Mouse (Mus musculus): ENCODE measurements around the gene Fndc3b. TPM values are rescaled to one million over a fixed set of nuclear protein-coding genes. Genes with fewer than 3 reads are reported as not detected.
"Not testable (repeated sequence)": the region's sequence is repeated elsewhere in the genome, so short reads cannot be mapped to it uniquely, and the experiment has no call there.

Fndc3b gene
- total RNA-seq, 1 experiment from 2014 or later = 14.3 TPM

DNA sequence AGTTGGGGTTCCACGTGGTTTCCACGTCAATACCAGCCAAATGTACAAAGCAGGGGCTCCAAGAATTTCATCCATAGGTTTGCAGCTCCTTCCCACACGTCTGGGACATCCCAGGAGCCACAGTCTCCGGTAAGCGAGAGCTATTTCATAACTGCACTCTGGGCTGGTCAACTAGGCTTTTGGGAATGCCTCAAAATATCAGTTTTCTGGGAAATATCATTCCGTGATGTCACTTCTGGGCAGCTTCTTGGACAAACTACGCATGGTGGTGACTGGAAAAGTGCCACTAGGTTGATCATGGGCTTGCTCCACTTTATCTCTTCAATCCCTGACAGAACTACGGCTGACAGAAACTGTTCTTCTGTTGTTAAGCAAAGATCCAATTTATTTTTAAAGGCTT is 217.0 kb downstream of the Fndc3b start:
- no peak for ATAC-seq (ENCODE audit: extremely low read depth, insufficient number of reproducible peaks, low FRiP score, poor library complexity, severe bottlenecking)

DNA sequence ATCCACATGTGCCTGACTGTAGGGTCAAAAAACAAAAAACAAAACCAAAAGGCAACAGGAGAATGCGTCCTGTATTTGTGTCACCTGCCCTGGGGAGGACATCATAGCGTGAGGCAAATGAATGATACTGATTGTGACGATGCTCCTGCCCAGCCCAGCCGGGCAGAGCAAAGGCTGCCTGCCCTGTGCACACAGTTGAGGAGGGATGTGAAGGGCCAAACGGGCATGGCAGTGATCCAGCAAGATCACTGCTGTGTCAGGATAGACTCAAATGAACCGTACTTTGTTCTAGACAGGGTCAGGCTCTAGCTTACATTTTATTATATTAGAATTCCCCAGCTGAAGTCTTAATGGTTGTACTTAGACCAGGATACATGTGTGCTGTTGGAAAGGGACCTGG is 219.3 kb downstream of the Fndc3b start:
- no peak for ATAC-seq (ENCODE audit: extremely low read depth, insufficient number of reproducible peaks, low FRiP score, poor library complexity, severe bottlenecking)

DNA sequence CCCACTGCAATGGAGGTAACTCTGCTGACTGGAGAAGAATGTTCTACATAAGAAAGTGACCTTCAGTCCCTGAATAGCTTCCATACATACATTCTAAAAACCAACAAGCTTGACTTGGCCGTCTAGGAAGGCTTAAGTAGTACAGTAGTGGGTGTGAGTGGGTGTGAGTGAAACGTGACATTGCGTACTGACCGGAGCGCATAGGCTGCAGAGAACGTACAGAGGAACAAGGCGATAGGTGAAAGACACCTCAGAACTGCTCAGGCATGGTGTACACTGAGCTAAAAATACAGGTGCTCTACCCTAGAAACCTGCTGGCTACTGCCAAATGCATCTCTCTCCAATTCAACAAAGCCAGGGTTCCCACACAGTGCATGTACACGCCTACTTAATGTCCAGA is 219.7 kb downstream of the Fndc3b start:
- ATAC-seq (ENCODE audit: extremely low read depth, insufficient number of reproducible peaks, low FRiP score, poor library complexity, severe bottlenecking) = no peak

DNA sequence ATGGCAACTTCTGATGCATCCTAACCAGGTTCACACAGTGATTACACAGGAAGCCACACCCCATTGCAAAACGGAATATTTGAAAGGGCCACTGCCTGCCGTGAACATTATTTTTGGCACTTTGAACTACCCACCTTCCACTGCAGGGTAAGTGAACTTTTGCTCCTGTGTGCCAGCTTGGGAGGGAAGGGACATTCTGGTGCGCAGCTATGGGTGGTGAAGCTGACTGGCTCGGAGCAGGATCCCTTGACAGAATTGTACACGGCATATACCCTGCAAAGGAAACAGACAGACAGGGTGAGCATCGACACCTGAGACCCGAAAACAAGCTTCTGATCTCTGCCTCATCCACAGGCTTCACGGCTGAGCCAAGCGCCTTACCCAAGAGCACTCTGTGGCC is 220.2 kb downstream of the Fndc3b start:
- ATAC-seq (ENCODE audit: extremely low read depth, insufficient number of reproducible peaks, low FRiP score, poor library complexity, severe bottlenecking) = no peak

DNA sequence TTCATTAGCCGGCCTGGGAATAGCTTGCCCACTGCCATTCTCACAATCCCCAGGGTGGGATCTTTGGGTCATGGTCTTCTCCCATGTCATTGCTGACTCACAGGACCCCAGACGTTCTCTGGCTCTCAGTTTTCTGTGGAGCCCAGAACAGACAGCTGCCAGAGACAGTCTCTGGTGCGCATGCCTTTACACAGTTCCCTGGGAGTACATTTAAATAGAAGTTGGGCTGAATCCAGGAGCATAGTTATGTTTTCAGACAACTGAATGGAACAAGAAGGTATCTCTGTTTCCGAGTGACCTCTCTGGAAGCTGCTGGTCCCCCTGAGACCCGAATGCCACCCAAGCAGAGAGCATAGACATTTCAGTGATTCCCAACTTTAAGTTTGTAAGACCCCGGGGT is 221.6 kb downstream of the Fndc3b start:
- no peak for ATAC-seq (ENCODE audit: extremely low read depth, insufficient number of reproducible peaks, low FRiP score, poor library complexity, severe bottlenecking)

DNA sequence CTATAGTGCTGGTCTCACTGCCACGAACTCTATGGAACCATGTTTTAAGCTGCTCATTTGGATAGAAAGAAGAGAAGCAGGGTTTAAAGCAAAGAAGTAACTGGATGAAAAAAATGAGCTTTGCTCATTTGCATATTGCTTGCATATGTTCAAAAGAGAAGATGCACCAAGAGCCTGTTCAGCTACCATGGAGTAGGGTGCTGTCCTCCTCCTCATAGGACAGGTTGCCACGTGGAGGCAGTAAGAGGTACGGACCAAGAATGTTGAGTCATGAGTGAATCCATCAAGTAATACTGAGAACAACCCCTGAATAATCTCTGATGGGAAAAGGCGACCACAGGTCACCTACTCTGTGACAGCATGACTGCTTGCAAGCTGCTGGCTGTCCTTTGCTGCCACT is 226.0 kb downstream of the Fndc3b start:
- ATAC-seq (ENCODE audit: extremely low read depth, insufficient number of reproducible peaks, low FRiP score, poor library complexity, severe bottlenecking) = no peak

DNA sequence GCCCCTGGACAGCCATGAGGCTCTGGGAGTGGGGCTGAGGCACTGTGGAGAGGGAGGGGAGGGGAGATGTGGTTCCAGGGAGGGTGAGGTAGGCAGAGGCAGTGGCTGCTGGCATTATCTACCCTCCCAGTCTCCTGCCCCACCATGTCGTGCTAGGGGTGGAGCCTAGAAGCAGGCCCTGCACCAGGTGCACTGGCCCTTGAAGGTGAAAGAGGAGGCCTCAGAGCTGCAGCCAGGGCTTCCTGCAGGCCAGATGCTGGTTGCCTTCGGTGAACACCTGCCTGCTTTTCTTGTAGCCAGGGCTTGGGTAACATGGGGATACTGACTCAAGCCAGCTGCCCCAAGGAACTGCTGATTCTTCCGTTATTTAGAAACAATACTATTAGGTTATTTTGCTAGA is 226.4 kb downstream of the Fndc3b start:
- ATAC-seq (ENCODE audit: extremely low read depth, insufficient number of reproducible peaks, low FRiP score, poor library complexity, severe bottlenecking) = no peak

DNA sequence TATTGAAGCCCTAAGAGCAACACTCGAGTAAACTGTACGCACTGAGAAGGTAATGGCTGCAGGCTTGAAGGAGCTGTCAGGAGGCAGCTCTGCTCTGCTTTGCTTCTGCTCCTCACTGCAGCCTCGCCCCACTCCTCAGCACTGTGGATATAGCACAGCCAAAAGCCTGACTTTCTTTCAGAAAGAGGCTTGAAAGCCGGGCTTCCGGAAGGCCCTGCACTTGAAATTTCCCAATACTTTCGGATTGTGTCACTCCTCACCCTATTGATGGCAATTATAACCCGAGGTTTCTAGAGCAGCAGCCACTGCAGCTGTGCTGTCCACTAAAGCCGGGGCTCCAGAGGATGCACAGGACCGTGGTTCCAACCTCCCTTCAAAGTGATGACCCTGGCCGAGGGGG is 227.3 kb downstream of the Fndc3b start:
- ATAC-seq (ENCODE audit: extremely low read depth, insufficient number of reproducible peaks, low FRiP score, poor library complexity, severe bottlenecking) = no peak

DNA sequence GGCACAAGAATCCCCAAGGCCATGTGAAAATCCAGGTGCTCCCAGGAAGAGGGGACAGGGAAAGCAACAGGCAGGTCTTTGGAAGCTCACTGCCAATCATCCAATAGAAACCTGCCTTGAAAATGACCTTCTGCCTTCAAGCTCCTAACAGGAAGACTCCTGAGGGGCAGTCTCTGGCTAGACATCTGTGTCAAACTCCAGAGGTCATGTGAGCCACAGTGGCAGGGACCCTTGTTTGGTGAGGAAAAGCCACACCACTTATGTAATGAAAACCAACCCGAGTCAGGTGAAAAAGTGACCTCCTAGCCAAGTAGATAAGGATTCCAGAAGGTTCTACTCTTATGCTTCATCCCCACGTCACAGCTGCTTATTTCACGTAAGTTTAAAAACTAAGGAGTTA is 227.8 kb downstream of the Fndc3b start:
- ATAC-seq (ENCODE audit: extremely low read depth, insufficient number of reproducible peaks, low FRiP score, poor library complexity, severe bottlenecking) = no peak

DNA sequence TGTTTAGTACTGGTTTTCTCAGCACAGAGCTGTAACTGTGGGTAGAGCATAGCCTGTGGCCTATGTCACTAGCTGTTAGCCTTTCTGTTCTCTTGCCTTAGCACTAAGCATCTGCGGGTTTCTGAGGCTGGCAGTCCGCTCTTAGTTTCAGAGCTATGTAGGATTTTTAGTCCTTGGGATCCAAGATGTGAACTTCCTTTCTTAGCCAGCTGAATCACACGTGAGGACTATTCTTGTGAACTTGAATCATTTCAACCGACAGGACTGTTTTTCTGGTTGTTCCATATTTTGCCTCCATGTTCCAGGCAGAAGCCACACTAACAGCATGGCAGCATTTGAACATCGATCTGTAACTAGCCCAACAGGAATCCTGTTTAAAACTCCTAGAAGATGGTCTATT is 229.4 kb downstream of the Fndc3b start:
- ATAC-seq (ENCODE audit: extremely low read depth, insufficient number of reproducible peaks, low FRiP score, poor library complexity, severe bottlenecking) = no peak

DNA sequence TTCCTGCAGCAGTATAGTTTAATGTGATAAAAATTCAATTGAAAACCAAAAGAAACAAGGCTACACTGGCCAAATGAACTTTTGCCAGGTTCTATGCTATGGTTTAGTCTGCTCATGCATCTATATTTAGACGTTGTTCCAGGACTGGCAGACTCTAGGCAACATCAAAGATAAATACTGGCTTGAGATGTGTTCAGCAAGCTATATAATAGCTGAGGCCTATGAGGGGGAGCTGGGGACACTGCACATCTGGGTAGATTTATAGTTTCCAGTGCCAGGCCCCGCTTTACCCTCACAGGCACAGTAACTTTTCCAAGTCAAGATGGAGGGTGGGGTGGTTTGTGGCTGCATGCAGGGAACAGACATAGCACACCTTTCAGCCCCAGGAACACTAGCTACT is 231.7 kb downstream of the Fndc3b start:
- no peak for ATAC-seq (ENCODE audit: extremely low read depth, insufficient number of reproducible peaks, low FRiP score, poor library complexity, severe bottlenecking)

DNA sequence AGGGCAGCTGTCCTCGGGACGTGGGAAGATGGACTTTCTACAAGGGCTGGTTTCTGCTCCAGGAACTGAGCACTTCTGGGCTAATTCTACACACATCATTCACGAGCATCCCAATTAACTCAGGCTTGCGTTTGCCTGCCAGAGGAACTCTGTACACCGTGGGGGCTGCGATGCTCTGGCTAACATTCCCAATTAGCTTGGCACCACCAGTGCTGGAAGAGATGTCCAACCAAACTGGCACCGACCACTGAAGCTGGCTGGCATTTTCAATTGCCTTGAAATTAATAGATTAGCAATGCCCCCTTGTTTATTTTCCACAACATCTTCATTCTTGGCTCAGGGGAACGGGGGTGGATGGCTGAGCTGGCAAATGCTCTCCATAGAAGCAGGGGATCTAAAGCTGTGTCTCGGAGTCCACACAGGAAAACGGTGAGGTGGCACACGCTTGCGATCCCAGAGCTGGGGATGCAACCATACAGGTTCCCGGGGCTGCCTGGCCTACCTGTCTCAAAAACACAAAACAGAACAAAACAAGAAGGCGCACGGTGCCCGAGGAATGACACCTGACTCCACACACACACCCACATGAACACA is 232.4 kb downstream of the Fndc3b start:
- no peak for ATAC-seq (ENCODE audit: extremely low read depth, insufficient number of reproducible peaks, low FRiP score, poor library complexity, severe bottlenecking)

DNA sequence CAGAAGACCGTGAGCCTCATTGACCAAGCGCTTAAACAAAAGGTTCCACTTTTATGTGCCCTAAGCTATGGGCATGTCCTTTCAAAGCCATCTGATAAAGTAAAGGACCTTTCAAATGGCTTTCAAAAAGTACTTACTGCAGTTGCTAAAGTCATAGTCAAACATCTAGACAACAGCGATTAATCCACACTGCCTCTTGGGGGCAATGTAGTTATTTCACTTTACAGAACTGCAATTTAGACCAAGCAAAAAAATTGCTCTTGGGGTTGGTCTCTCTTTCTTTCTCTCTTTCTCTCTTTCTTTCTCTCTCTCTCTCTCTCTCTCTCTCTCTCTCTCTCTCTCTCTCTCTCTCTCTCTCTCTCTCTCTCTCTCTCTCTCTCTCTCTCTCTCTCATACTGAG is 233.4 kb downstream of the Fndc3b start:
- not testable (repeated sequence) for ATAC-seq (ENCODE audit: extremely low read depth, insufficient number of reproducible peaks, low FRiP score, poor library complexity, severe bottlenecking)

DNA sequence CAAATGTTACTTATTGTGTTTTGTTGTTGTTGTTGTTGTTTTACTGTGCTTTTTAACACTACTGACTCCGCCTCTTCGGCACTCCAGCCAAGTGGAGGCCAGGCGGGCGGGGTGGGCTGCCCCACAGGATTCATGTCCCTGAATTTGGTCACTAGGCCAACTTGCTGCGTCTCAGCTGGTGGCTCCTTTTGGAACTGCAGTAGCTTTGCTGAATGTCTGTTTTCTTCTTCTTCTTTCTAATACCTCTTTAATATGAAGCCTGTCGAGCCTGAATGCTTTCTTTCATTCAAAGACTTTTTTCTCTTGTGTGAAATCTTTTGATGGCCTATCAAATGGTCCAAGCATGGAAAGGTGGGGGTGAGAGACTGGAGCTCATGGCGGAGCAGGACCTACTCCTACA is 235.2 kb downstream of the Fndc3b start:
- no peak for ATAC-seq (ENCODE audit: extremely low read depth, insufficient number of reproducible peaks, low FRiP score, poor library complexity, severe bottlenecking)

DNA sequence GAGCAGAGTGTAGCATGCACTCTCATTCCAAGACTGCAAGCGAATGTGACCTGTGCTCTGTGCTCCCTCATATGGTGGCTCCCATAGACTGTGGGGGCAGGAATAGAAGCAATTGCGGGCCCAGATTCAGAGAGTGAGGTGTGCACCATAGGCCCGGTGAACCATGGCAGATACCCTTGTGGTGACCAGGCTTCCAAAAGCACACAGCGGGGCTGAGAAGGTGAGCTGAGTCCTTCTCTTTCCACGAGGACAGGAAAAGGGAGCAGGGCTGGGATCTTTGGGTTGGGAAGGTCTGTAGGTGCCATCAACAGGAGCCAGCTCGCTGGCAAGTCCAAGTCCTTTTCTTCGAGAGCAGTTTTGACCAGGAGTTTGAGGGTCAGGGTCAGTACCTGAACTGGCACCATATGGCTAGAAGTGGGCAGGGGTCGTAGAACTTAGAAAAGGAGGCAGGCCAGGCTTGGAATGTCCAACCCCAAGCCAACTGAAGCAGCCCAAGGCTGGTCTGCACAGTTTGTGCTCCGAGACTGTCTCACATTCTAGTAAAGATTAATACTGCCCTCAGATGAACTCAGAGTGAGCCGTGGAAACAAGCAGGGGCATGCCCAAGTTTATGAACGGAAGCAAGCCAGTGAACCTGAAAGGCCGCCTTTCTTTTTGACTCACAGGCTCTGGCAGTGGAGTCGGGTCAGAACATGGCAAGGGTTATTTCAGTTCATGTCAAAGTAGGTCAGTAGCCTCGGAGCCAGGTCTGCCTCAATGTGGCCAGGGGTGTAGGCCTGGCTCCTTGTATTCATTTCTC is 237.1 kb downstream of the Fndc3b start:
- ATAC-seq (ENCODE audit: extremely low read depth, insufficient number of reproducible peaks, low FRiP score, poor library complexity, severe bottlenecking) = no peak

DNA sequence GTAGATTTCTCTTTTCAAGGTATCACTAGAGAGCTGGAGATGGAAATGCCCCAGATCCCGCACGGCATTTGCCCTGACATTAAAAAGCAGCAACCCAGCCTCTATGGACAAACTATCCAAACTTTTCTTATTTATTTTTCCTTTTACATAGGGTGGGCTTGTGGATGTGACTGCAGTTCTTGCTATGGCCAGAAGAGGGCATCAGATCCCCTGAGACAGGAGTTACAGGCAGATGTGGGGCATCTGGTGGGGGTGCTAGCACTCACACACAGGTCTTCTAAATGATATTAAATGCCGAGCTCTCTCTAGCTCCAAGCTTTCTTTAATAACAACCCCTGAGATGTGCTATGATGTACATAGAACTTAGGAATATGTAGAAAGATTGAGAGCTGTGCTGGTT is 238.3 kb downstream of the Fndc3b start:
- no peak for ATAC-seq (ENCODE audit: extremely low read depth, insufficient number of reproducible peaks, low FRiP score, poor library complexity, severe bottlenecking)

DNA sequence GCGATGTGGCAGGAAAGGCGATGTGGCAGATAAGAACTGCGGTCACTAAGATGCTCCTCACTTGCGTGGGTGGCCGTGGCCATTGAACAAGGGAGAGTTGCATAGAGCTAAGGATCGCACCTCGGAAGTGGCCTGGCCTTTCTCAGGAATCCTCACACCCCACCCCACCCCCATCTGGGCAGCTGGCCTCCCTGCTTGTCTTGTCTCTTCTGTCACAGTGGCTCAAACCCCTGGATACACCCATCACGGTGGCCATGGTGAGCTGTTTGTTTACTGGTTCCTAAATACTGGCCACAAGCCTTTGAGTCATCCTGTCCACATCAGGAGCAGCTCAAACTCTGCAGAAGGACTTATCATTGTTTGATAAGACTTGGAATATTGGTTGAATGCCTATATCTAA is 240.3 kb downstream of the Fndc3b start:
- no peak for ATAC-seq (ENCODE audit: extremely low read depth, insufficient number of reproducible peaks, low FRiP score, poor library complexity, severe bottlenecking)

DNA sequence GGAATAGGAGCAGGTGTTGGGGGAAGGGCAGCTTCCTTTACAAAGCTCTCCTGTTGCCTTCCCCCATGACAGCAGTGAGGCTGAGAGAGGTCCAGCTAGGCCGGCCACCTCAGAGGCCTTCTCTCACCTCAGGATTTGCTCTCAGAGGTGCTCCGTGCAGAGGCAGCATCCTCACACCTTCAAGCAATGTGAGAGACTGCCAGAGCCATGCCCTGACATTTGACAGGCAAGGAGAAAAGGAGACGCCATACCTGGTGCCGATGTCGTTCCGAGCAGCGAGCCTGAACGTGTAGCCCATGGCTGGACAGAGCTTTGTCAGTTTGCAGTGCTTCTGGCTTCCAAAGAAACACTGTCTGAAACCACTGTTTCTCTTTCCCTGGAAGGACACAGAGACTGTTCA is 241.1 kb downstream of the Fndc3b start:
- ATAC-seq (ENCODE audit: extremely low read depth, insufficient number of reproducible peaks, low FRiP score, poor library complexity, severe bottlenecking) = no peak

DNA sequence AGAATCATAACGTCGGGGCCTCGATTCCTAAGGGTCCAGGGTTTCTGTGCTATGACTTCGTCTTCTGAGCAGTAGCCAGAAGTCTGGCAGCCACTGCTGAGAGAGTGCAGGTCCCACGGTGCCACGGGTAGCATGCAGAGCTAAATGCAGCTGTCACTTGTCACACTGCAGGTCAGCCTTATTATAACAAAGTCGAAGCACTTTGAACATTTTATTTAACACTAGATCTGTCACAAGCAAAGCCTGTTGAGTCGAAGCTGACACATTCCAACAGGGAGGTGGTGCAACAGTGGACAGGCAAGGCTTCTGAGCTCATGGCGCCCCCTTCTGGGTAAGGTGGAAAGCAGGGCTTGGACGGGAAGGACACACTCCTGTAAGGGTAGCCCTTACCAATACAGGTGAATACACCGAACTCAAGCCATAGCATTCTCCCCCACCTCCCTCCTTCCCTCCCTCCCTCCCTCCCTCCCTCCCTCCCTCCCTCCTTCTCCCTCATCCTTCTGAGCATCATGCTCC is 243.5 kb downstream of the Fndc3b start:
- ATAC-seq (ENCODE audit: extremely low read depth, insufficient number of reproducible peaks, low FRiP score, poor library complexity, severe bottlenecking) = no peak

DNA sequence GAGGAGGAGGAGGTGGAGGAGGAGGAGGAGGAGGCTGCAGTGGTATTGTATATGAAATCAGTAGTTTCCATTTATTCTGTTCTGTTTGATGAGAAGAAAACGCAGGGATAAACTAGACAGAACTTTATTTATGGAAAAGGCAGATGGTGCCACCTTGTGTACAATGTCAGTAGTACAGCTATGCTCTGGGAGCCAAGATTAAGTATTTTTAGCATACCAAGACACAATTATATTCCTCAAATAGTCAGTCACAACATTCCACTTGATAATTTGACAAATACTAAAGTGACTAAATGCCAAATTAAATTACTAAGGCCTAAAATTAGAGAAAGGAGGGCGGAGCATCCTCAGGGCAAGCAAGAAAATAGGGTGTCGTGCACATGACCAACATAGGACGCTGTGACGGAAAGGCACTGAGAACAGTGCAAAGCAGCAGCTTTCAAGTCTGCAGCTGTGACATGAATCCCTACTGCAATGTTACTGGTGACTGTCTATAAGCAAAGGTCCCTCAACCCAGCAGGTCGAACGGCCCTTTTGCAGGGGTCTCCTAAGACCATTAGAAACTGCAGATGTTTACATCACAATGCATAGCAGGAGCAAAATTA is 244.7 kb downstream of the Fndc3b start:
- no peak for ATAC-seq (ENCODE audit: extremely low read depth, insufficient number of reproducible peaks, low FRiP score, poor library complexity, severe bottlenecking)

Measured in neutrophil, adult 5-6 weeks (primary cell).